Mouse (Mus musculus) CD8-positive naive resting alpha-beta T cell, adult 2 months (primary cell): Measurements from ENCODE around the gene Ppme1.
A peak's percentile ranks its signal among the peaks of the same experiment; 100 is the strongest.

Experiments used
- DNase-seq, 2 experiments: peaks; one replicate each; pipeline ENCODE4 v3.0.0; 2022; ENCODE audit warnings: low read depth in 2 of 2, low spot score in 2 of 2

Ppme1 gene

DNA sequence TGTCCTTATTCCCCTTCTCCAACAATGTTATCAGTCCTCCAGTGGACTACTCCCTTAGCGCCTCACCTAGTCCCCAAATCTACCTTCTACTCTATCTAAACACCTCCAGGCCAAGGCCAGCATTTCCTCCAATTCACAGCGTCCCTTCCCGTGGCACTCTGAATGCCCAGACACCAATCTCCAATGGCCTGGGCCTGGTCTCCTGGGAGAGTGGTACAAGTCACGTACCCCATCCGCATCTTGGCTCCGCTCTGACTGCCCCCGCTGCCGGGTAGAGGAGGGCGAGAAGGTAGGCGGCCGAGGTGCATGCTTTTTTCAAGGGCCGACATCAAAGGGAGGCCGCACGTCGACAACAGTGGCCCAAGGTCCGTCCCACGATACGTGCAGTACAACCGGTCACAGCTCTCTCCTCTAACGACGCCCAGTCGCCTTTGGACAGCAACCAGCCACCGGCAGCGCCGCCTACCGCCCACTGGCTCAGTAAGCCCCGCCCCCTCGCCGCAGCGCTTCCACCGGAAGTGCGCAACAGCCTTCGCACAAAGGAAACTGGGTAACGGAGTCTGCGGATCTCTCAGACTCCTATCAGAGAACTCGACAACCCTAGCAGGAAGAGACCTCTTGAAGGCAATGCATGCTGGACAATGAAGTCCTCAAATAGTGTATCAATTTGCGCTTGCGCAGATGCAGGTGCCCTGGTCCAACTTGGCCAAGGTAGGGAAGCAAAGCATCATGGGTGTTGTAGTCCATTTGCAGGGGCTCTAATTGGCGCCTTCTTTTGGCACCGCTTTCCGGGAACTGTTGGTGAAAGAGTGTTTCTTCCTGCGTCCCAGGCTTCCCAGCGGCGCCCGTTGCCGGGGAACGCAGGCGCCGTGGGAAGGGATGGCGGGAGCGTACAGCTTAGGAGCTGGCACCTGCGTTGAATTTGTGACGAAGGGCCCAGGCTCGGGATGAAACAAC lies at the start of gene Ppme1, which contains the start of gene C2cd3:
Gene Ppme1 (minus strand): TSS at position 813 of the 957 bp plus-strand sequence.
Gene C2cd3 (plus strand): TSS at position 739 of the 957 bp plus-strand sequence.
- peak; percentile 97 for DNase-seq

DNA sequence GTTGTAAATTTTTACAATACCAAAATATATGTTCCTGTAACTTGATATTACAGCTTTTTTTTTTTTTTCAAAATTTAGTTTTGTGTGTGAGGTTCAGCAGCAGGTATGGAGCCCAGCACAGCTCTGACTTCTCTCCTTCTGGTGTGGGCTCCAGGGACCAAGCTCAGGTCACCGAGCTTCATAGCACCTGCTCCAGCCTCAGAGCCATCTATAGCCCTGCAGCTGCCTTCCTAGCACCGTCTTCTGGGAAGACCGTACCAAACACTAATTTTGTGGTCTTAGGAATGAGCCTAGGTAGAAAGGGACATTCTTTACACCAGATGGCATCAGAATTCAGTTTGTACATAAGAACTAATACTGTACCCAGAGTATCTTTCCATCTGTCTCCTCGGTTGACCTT lies 36.6 kb upstream of the Ppme1 start:
- no peak for DNase-seq

DNA sequence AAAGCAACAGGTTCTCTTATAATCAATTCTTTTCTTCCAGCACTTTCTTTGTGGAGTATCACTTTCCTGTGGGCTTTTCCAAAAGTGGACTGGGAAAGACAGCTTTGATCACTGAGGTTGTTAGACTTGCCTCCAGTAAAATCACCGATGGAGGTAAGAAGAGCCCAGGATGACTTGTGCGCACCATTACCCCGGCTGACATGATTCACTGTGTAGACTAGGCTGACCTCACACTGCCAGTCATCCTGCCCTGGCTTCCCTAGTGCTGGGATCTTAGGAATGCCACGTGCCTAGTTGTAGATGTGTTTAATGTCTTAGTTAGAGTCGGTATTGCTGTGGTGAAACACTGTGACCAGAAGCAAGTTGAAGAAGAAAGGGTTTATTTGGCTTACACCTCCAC lies 35.6 kb upstream of the Ppme1 start:
- no peak for DNase-seq

DNA sequence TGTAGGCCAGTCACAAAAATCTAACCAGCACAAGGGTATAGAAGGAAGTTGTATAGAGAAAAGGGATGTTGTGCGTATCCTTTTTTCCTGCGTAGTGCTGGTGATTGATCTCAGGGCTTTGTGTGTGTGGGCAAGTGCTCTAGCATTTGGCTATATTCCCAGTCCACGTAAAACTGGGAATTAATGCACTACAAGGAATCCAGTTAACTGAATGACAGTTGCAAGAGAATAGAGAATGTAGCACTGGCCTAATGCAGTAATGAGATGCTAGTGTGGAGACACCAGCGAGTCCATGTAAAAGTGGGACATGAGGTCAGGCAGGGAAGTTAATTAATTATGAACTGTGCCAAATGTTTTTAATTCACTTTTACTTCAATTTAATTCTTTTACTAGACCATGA lies 30.6 kb upstream of the Ppme1 start:
- DNase-seq = no peak

DNA sequence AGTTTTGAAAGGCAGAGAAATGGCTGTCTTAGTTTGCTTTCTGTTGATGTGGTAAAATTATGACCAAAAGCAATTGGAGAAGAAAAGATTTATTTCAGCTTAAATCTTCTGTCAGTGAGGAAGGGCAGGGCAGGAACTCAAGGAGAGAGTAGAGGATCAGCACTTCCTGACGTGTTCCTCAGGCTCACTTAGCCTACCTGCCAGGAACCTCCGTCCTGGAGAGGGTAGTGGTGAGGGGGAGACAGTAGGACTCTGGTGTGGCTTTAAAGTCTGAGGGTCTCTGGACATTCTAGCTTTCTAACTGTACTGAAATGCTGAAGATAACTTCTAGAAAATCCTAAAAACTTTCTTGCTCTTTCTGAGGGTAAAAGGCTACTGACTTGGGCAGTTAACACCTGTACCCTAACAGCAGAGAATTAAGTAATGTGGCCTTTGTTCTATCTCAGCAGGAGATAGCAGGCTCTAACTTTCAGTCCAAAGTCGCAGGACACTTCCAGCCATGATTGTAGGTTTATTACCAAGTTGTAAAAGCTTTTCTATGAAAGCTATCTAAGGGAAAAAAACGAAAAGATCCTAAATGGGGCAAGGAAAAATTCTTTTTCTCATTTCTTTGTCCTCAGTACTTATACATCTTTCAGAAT lies 28.9 kb upstream of the Ppme1 start:
- DNase-seq = no peak

DNA sequence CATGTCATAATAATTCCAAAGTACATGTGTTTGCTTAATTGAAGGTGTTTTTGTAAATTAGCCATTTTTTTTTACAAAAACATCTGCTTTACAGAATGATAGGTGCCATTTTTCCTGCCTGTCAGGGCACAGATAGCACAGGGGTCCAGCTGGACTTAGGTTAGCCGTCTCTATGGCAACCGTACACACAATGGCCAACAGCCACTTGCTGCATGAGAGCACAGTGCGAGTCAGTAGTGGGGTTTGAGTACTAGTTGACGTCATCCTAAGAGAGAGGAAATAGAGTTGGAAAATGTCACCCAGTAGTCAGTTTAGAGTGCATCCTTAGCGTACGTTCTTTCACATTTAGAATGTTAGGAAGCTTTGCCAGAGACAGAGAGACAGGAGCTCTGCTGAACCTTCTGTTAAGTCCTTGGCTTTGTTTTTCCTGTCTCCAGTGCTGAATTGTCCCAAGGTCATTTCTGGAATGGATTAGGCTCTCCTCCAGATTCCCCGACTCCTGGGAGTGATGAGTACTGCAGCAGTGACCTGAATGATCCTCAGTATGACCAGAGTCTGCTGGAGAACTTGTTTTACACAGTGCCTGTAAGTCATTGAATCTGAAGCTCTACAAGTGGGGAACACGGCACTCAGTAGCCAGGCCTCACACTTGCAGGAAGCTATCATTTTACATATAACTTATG lies 27.3 kb upstream of the Ppme1 start:
- no peak for DNase-seq

DNA sequence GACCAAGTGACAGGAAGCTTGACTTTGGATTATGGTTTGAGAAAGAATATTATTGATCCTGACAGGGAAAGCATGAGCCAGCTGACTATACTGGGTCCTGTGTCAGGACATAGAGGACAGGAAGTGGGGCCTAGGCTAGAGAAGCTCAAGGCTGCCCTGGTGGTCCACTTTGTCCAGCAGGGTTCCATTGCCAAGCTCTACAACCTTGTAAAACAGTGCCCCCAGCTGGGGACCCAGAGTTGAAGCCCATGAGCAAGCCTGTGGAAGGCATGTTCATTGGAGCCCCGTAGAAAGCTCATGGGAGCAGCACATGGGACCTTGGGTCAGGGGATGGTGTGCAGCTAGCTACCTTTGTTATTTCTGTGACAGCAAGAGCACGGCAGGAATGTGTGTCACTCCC lies 20.2 kb upstream of the Ppme1 start:
- no peak for DNase-seq

DNA sequence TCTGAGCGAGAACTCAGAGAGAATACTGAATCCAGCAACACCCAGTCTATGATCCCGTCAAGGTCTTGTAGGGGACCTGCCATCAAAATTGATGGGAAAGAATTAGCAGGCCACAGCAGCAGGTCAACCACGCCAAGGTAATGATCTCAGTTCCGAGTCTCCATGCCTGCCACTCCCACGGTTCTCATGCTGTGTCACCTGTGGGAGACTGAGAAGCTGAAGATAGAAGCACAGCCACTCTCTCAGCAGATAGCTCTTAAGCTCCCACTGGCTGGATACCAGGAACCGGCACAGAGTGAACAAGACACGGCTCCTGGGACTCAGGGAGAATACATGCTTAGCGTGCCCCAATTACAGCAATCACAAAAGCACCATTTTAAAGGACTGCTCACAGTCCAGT lies 18.1 kb upstream of the Ppme1 start:
- no peak for DNase-seq

DNA sequence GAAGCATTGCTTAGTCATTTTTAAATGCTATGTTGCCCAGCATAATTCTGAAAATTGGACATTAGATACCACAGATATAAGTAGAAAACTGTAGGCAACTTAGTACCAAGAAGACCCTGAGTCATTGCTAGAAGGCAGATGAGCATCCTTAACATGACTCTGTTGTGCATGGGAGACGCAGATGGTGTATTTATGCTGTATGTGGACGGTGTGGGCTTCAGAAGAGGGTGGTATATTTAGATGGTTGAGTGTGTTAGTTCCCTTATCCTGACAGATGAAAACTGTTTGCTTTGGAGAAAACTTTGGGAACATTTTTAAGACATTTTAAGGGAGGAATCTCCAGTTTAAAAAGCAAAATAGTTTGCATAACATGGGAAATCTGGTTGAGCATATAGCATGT lies 16.1 kb upstream of the Ppme1 start:
- no peak for DNase-seq

DNA sequence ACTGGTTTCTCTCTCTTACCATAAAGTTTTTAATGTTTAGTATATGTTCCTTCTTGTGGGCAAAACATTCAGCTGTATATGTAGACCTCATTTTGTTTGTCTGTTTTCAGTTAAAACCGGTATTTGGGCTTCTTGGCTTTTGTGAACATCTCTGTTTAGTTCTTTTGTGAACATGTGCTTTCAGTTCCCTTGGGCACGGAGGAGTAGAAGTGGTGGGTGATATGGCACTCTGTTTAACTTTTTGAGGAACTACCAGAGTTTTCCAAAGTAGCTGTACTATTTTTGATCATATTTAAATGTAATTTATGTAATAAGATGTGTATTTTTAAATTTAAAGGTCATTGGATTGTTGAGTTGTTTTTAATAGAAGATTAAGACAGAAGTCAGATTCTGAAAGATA lies 11.1 kb upstream of the Ppme1 start:
- DNase-seq = no peak

DNA sequence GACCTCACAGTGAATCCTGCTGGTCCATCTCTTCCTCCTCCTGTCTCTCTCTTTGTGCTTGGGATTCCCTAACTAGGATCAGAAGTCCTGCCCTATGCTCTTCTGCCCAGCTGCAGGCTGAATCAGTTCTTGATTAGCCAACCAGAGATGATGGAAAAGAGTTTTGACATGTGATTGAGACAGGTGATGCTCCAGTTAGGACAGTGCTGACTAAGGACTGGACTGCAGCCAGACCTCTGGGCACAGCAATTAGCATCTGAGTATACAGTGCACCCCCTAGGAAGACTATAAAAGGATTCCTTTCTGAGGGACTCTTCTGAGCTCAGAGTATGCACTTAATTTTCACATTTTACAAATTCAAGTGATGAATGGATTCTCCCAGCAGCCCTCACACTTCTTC lies 9.1 kb upstream of the Ppme1 start:
- DNase-seq = no peak

DNA sequence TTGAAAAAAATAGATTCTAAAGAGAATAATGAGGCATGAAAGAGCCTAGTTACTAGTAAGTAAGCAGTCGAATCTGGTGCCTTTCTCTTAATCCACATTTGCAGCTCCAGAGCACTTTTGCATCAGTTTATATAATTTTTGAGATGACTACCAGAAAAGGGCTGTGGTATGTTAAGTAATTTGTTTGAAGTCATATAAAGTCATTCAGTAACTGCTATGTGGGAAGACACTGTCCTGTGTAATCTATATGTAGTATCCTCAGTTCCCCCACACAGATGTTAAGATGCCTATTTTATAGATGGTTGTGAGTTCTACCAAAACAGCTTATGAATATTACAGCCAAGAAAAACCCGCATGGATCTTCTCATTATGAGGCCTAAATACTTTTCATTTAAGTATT lies 6.2 kb upstream of the Ppme1 start:
- no peak for DNase-seq

DNA sequence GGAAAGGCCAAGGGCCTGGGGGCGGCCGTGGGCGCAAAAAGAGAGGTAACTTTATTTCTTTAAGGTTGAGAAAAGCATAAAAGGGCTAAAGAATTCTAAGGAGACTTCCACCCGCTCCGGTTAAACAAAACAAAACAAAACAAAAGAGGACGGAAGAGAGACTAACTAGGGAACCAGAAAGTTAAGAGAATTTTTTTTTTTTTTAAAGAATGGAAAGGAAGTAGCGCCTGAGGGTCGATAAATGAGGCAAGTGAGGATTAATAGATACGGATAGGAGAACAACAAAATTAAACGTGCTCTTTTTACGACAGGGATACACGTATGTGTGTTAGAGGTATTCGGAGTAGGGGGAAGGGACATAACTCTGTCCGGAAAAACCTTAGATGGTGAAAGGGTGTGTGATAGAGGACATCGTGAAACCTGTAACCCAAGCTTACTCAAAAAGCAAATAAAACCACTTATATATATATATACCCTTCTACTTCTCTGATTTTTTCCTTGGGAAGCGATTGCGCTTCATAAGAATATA lies 409 bp upstream of the Ppme1 start:
- DNase-seq = peak in 1 of 2 experiments; percentile 6

DNA sequence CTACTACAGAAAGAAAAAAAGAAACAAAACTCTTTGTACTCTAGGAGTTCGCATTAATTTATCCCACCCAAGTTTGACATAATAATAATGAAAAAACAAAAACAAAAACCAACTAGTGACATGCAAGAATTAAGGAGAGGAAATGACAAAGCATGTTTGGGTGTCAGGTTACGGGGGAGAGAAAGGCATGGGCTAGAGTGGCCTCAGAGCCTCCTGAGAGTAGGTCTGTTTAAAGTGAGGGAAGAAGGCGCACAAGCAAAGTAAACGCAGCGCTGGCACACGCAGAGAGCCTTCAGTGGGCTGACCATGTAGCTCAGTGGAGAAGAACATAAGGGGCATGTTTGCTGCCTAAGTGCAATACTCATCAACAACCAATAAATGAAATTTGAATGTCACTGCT lies 7.2 kb downstream of the Ppme1 start:
- no peak for DNase-seq

DNA sequence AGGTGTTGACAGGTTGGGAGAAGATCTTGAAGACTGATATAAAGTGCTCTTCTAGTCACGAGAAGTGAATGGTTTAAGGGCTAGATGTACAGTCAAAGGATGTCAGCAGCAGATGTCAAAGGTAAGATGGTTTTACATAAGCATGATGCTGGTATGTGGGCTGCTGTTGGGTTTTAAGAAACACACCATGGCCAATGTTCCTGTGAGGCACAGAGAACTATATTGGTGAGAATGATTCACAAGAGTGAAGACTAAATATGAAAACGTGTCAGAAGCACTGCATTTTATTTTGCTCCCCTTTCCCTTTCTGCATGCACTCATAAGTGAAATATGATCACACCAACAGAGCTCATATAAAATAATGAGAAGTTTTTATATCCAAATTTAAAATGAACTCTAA lies 8.9 kb downstream of the Ppme1 start:
- DNase-seq = no peak

DNA sequence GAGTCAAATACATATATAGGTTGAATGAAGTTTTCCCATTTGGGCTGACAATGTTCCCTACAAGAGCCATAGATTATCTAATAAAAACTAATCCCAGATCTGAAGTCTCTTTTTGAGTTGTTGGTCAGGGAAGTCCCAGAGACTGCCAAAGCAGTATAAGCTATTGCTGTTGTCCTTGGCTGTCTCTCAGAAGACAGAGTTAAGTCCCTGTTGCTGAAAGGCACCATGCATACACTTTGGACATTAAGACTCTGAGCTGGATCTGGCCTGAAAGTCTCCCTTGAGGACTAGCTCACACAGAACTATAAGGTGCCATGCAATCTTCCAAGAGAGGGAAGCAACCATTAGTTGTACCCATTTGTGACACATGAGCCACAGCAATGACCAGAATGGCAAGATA lies 14.3 kb downstream of the Ppme1 start:
- no peak for DNase-seq

DNA sequence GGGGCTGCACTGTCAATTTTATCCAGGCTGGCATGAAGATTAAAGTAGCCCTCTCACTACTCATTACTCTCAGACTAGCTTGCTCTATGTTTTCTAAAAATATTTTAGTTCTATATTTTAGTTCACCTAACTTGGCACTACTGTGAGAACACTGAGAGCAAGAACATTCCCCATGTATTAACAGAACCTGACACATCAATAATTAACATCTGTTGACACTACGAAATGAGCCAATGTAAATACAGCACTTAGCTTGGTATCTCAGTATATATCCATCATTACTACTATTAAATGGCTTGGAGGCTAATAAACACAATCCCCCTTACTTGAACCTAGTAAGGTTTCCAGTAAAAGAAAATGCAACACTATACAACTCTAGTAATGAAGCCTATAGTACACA lies 15.3 kb downstream of the Ppme1 start:
- no peak for DNase-seq

DNA sequence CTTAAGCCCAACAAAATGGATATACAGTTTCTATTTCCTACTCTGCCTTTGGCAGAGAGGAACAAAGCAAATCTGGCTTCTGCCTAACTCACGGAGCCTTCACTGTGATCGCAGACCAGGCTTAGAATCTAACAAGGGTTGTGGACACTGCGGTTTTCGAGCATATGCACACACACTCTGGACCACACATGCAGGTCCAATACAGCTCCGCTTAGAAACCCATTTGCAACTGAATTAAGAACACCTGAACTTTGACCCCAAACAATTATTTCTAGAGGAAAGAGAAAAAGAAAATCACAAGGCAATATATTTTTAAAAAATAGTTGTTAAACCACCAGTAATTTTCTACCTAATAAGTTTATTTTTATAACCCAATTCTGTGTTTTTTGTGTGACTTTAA lies 15.8 kb downstream of the Ppme1 start:
- DNase-seq = no peak

DNA sequence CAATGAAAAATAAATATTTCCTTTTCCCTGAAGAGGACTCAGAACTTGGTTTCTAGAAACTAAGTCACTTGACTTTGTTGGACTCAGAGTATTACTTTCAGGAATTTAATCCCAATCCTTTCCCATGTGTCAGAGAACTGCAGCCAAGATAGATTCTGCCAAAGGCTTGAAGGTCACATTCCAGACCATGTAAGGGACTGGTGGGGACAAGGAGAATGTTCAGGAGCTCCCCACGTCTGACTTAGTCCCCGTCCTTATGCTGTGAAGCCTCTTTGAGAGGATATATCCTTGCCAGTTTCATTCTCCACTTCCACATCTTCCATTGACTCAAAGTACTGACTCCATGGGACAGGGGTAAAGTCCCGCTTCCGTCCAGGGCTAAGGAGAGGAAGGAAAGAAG lies 17.1 kb downstream of the Ppme1 start:
- no peak for DNase-seq

DNA sequence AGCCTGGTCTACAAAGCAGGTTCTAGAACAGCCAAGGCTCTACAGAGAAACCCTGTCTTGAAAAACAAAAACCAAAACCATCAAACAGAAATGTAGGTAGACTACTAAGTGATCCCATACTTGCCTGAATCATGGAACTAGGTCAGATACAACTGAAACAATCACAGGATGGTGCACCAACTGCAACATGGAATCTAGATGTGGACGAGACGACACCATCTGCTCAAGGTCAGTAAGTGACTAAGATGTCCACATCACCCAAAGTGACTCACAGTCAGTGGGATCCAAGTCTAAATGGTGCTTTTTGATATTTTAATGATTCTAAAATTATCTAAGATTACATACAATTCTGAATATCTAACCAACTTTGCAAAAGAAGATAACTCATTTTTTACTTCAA lies 36.2 kb downstream of the Ppme1 start:
- no peak for DNase-seq

DNA sequence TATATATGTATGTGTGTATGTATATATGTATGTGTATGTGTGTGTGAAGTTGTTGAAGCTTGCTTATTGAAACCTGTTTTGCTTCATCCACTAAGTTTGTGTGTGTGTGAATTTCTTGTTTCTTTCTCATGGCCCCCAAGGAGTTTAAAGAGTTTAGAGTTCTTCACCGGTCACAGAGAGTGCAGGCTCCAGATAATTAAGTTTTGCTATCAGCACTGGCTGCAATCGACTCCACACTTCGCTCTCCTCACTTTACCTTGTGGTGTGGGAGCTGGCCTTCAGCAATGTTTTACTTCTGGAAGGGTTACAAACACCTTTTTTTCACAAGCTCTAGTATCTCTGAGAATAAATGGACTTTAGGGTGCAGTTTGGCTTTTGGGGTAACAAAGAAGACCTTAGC lies 40.8 kb downstream of the Ppme1 start:
- DNase-seq = no peak

DNA sequence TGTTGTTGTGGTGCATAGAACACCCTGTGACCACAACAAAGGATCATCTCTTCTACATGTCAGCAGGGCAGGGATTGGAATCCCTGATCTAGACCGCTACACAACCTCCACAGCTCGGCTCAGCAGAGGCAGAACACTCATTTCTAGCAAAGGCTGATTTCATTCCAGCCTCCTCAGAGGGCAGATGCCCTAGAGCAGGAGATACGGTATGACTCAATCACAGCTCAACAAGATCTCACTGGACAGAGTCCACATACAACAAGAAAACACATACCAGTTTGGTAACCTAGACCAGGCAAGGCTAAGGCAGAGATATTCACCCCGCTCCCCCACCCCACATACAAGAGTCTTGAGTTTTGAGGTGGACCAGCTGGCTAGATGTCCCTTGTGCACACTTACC lies 43.5 kb downstream of the Ppme1 start:
- DNase-seq = no peak
